Comparison of ENCODE assay signal across 30 mouse cellular contexts in the genomic region with DNA sequence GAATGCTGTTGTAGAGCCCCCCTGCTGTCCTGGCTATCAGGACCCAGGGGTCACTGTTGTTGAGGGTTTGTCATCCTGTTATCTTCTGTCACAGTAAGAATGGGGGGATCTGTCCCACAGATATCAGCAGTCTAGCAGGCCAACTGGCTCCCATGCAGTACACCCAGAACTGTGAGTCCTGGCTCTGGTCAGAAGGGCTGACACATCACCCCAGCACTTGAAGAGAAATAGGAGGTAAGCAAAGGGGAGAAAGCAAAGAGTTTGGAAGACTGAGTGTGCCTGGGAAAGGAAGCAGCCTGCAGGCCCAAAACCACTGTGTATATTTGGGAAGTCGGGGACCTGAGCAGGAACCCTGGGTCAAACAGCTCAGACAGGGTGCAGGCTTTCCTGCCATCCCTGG. TPM values are rescaled to one million over a fixed set of nuclear protein-coding genes. Genes with fewer than 3 reads are reported as not detected.
DNase-seq lines count a peak whose midpoint lies in the region; ATAC-seq lines count a peak whose summit lies in the region.
"Had no signal": no experiment of that assay in that cellular context is flagged by ENCODE, and none has a peak within 500 bp of the region (broad histone marks: within the 10 kb centered on the region; RNA-seq: fewer than 3 reads in every experiment).

No protein-coding gene starts in this region.

- WGBS in forebrain, embryonic 12.5 days: 87% methylated on average over 1 of the region's 1 CpGs
- WGBS in forebrain, embryonic 13.5 days: 90% methylated on average over 1 of the region's 1 CpGs
- WGBS in heart, embryonic 12.5 days: 68% methylated on average over 1 of the region's 1 CpGs
- WGBS in midbrain, embryonic 12.5 days: 85% methylated on average over 1 of the region's 1 CpGs
- WGBS in midbrain, embryonic 16.5 days: 86% methylated on average over 1 of the region's 1 CpGs
- WGBS in midbrain, embryonic 14.5 days: 93% methylated on average over 1 of the region's 1 CpGs
- 75% methylated on average over 1 of the region's 1 CpGs for WGBS in kidney, embryonic 14.5 days

- H3K4me2 ChIP-seq in forebrain, embryonic 12.5 days: no peak overlapping the region
- H3K4me2 ChIP-seq in forebrain, embryonic 13.5 days: no peak overlapping the region
- 0 out of 2 replicates have a peak overlapping the region, but pooled peaks have one; percentile 23 for H3K4me2 ChIP-seq in heart, embryonic 12.5 days
- H3K4me2 ChIP-seq in midbrain, embryonic 12.5 days (replicated peaks): no peak overlapping the region
- H3K4me2 ChIP-seq in midbrain, embryonic 16.5 days (ENCODE audit: low read length): no peak overlapping the region
- H3K4me2 ChIP-seq in midbrain, embryonic 14.5 days (ENCODE audit: low read length): no peak overlapping the region
- no peak overlapping the region for H3K4me2 ChIP-seq in kidney, embryonic 14.5 days (replicated peaks; ENCODE audit: low read depth, low read length)
- H3K4me2 ChIP-seq: neural tube, embryonic 12.5 days had no signal

- DNase-seq in heart, postnatal 25 days (ENCODE audit: low spot score): no peak
- DNase-seq in midbrain, embryonic 14.5 days: no peak
- DNase-seq: adrenal gland, postnatal 10 days; cerebellum, adult 8-10 months; cerebellum, postnatal 25 days; gastrocnemius, adult 2 months; gastrocnemius, postnatal 36 days; kidney, adult 18-20 months; kidney, postnatal 36 days; liver; lung, adult 2 months; lung, postnatal 10 days; right cerebral cortex, adult 18-20 months; right cerebral cortex, postnatal 4 days; thymus, adult 2 months; thymus, postnatal 36 days had no signal

- peaks cover 26% of the 10 kb centered on the region for H3K4me1 ChIP-seq in forebrain, embryonic 12.5 days
- peaks cover 22% of the 10 kb centered on the region for H3K4me1 ChIP-seq in forebrain, embryonic 13.5 days
- H3K4me1 ChIP-seq in heart, embryonic 12.5 days (replicated peaks): peaks cover 50% of the 10 kb centered on the region
- peaks cover 19% of the 10 kb centered on the region for H3K4me1 ChIP-seq in midbrain, embryonic 12.5 days
- peaks cover 4% of the 10 kb centered on the region; the same call in 1 of the 2 replicates for H3K4me1 ChIP-seq in midbrain, embryonic 16.5 days (ENCODE audit: control insufficient read depth, insufficient read depth, low read length)
- peaks cover 6% of the 10 kb centered on the region; the same call in 1 of the 2 replicates for H3K4me1 ChIP-seq in midbrain, embryonic 14.5 days (ENCODE audit: control insufficient read depth, insufficient read depth, low read length)
- H3K4me1 ChIP-seq in kidney, embryonic 14.5 days (ENCODE audit: control insufficient read depth, insufficient read depth, low read length): no peaks in the 10 kb centered on the region
- H3K4me1 ChIP-seq: neural tube, embryonic 12.5 days had no signal

- H3K36me3 ChIP-seq in forebrain, embryonic 12.5 days (replicated peaks): no peaks in the 10 kb centered on the region
- H3K36me3 ChIP-seq in forebrain, embryonic 13.5 days (ENCODE audit: poor library complexity, severe bottlenecking): no peaks in the 10 kb centered on the region
- no peaks in the 10 kb centered on the region for H3K36me3 ChIP-seq in heart, embryonic 12.5 days
- no peaks in the 10 kb centered on the region for H3K36me3 ChIP-seq in midbrain, embryonic 12.5 days
- H3K36me3 ChIP-seq in midbrain, embryonic 16.5 days (ENCODE audit: control insufficient read depth, insufficient read depth, low read length): no peaks in the 10 kb centered on the region
- no peaks in the 10 kb centered on the region for H3K36me3 ChIP-seq in midbrain, embryonic 14.5 days (ENCODE audit: control insufficient read depth, insufficient read depth, low read length)
- no peaks in the 10 kb centered on the region for H3K36me3 ChIP-seq in kidney, embryonic 14.5 days (ENCODE audit: control insufficient read depth, insufficient read depth, low read length)
- H3K36me3 ChIP-seq: neural tube, embryonic 12.5 days had no signal

- H3K4me3 ChIP-seq in forebrain, embryonic 12.5 days (replicated peaks): no peak overlapping the region
- no peak overlapping the region for H3K4me3 ChIP-seq in forebrain, embryonic 13.5 days
- no peak overlapping the region for H3K4me3 ChIP-seq in heart, embryonic 12.5 days
- H3K4me3 ChIP-seq in midbrain, embryonic 12.5 days: no peak overlapping the region
- no peak overlapping the region for H3K4me3 ChIP-seq in midbrain, embryonic 16.5 days (ENCODE audit: low read depth, low read length)
- no peak overlapping the region for H3K4me3 ChIP-seq in midbrain, embryonic 14.5 days (replicated peaks; ENCODE audit: low read depth, low read length)
- no peak overlapping the region for H3K4me3 ChIP-seq in kidney, embryonic 14.5 days (ENCODE audit: low read length)
- H3K4me3 ChIP-seq: gastrocnemius, adult 2 months; layer of hippocampus, adult 2 months; myocyte; neural tube, embryonic 12.5 days had no signal

- no peaks in the 10 kb centered on the region for H3K9me3 ChIP-seq in forebrain, embryonic 12.5 days
- H3K9me3 ChIP-seq in forebrain, embryonic 13.5 days (replicated peaks): no peaks in the 10 kb centered on the region
- no peaks in the 10 kb centered on the region for H3K9me3 ChIP-seq in heart, embryonic 12.5 days (replicated peaks)
- H3K9me3 ChIP-seq in midbrain, embryonic 12.5 days: no peaks in the 10 kb centered on the region
- H3K9me3 ChIP-seq in midbrain, embryonic 16.5 days (replicated peaks; ENCODE audit: control insufficient read depth, low read length, poor library complexity, severe bottlenecking): no peaks in the 10 kb centered on the region
- no peaks in the 10 kb centered on the region for H3K9me3 ChIP-seq in midbrain, embryonic 14.5 days (ENCODE audit: control insufficient read depth, low read length)
- H3K9me3 ChIP-seq in kidney, embryonic 14.5 days (ENCODE audit: control insufficient read depth, low read length): no peaks in the 10 kb centered on the region
- H3K9me3 ChIP-seq: G1E; neural tube, embryonic 12.5 days had no signal

- intact Hi-C loops in heart, postnatal 25 days (cut with DNase I): loop anchor here (2.0 to 10.0 kb wide), 2 partner anchors 75 to 321 kb away; no protein-coding TSS in a partner anchor

- no peaks in the 10 kb centered on the region for H3K27me3 ChIP-seq in forebrain, embryonic 12.5 days
- H3K27me3 ChIP-seq in forebrain, embryonic 13.5 days: no peaks in the 10 kb centered on the region
- no peaks in the 10 kb centered on the region; the same call in 1 of the 2 replicates for H3K27me3 ChIP-seq in heart, embryonic 12.5 days (replicated peaks)
- no peaks in the 10 kb centered on the region for H3K27me3 ChIP-seq in midbrain, embryonic 12.5 days
- no peaks in the 10 kb centered on the region for H3K27me3 ChIP-seq in midbrain, embryonic 16.5 days (ENCODE audit: control insufficient read depth, insufficient read depth, low read depth, low read length)
- H3K27me3 ChIP-seq in midbrain, embryonic 14.5 days (ENCODE audit: control insufficient read depth, insufficient read depth, low read length): no peaks in the 10 kb centered on the region
- H3K27me3 ChIP-seq in kidney, embryonic 14.5 days (ENCODE audit: control insufficient read depth, insufficient read depth, low read length): no peaks in the 10 kb centered on the region
- H3K27me3 ChIP-seq: neural tube, embryonic 12.5 days had no signal

- no peak overlapping the region for H3K9ac ChIP-seq in forebrain, embryonic 12.5 days
- no peak overlapping the region for H3K9ac ChIP-seq in forebrain, embryonic 13.5 days
- H3K9ac ChIP-seq in heart, embryonic 12.5 days: 0 out of 2 replicates have a peak overlapping the region, but pooled peaks have one; percentile 38
- no peak overlapping the region for H3K9ac ChIP-seq in midbrain, embryonic 12.5 days (replicated peaks)
- H3K9ac ChIP-seq in midbrain, embryonic 16.5 days (ENCODE audit: low read depth, low read length): no peak overlapping the region
- H3K9ac ChIP-seq in midbrain, embryonic 14.5 days (replicated peaks; ENCODE audit: low read length): no peak overlapping the region
- no peak overlapping the region; the same call in 1 of the 2 replicates for H3K9ac ChIP-seq in kidney, embryonic 14.5 days (ENCODE audit: low read depth, low read length)
- H3K9ac ChIP-seq: liver, embryonic 14.5 days; neural tube, embryonic 12.5 days had no signal

- H3K27ac ChIP-seq in forebrain, embryonic 12.5 days: 0 out of 2 replicates have a peak overlapping the region, but pooled peaks have one; percentile 46
- H3K27ac ChIP-seq in forebrain, embryonic 13.5 days: no peak overlapping the region
- peak overlapping the region; percentile 82 for H3K27ac ChIP-seq in heart, embryonic 12.5 days (ENCODE audit: poor library complexity, severe bottlenecking)
- H3K27ac ChIP-seq in midbrain, embryonic 12.5 days (replicated peaks): peak overlapping the region; percentile 63
- no peak overlapping the region for H3K27ac ChIP-seq in midbrain, embryonic 16.5 days (ENCODE audit: low read length)
- H3K27ac ChIP-seq in midbrain, embryonic 14.5 days (replicated peaks; ENCODE audit: low read depth, low read length): peak overlapping the region; percentile 52; the same call in 1 of the 2 replicates
- H3K27ac ChIP-seq in kidney, embryonic 14.5 days (ENCODE audit: low read depth, low read length): no peak overlapping the region
- H3K27ac ChIP-seq: gastrocnemius, adult 2 months; layer of hippocampus, adult 2 months; liver, embryonic 14.5 days; macrophage; neural tube, embryonic 12.5 days had no signal

- ATAC-seq in forebrain, embryonic 12.5 days (ENCODE audit: low FRiP score): no peak
- ATAC-seq in forebrain, embryonic 13.5 days: no peak
- ATAC-seq in heart, embryonic 12.5 days (ENCODE audit: insufficient number of reproducible peaks, low FRiP score): no peak
- no peak for ATAC-seq in midbrain, embryonic 12.5 days (ENCODE audit: low FRiP score, low read depth)
- no peak for ATAC-seq in midbrain, embryonic 16.5 days
- ATAC-seq in midbrain, embryonic 14.5 days (ENCODE audit: low FRiP score, low TSS enrichment): no peak
- ATAC-seq in kidney, embryonic 14.5 days (ENCODE audit: low FRiP score, low TSS enrichment): no peak
- ATAC-seq: forebrain, embryonic 16.5 days; hindbrain, embryonic 16.5 days had no signal

RNA-seq across cellular contexts. Expression of a gene that starts 39.5 kb away (rescaled TPM):
- 87.3 and 88.5 TPM in 2 replicates for polyA plus RNA-seq in forebrain, embryonic 12.5 days (2016; fragmentation: Nextera tagmentation; extraction: Ambion mirVana)
- 108 and 121 TPM in 2 replicates for polyA plus RNA-seq in forebrain, embryonic 13.5 days (2015; fragmentation: Nextera tagmentation; extraction: Ambion mirVana)
- polyA plus RNA-seq in heart, embryonic 12.5 days (2016; fragmentation: Nextera tagmentation; extraction: Ambion mirVana): 37.8 and 39.7 TPM in 2 replicates
- total RNA-seq in heart, postnatal 25 days (2021): 10 to 100 TPM; 10.1 to 13.5 TPM
- 92.9 and 97.0 TPM in 2 replicates for polyA plus RNA-seq in midbrain, embryonic 12.5 days (2016; fragmentation: Nextera tagmentation; extraction: Ambion mirVana)
- polyA plus RNA-seq in midbrain, embryonic 16.5 days (2015; fragmentation: Nextera tagmentation; extraction: Ambion mirVana): 170 and 191 TPM in 2 replicates
- polyA plus RNA-seq in midbrain, embryonic 14.5 days (2014; fragmentation: Nextera tagmentation; extraction: Ambion mirVana): 164 and 204 TPM in 2 replicates
- 69.0 and 77.1 TPM in 2 replicates for polyA plus RNA-seq in kidney, embryonic 14.5 days (2014; fragmentation: Nextera tagmentation; extraction: Ambion mirVana)

Comparison
In these comparisons a context has a peak if more than half of its experiments do, and no peak if none do; other contexts are left out.
1. H3K27ac ChIP-seq: peak in forebrain, embryonic 12.5 days (single experiment), heart, embryonic 12.5 days (single experiment), midbrain, embryonic 12.5 days (single experiment) and midbrain, embryonic 14.5 days (single experiment); none in forebrain, embryonic 13.5 days (single experiment), midbrain, embryonic 16.5 days (single experiment) and kidney, embryonic 14.5 days (single experiment).